Mouse (Mus musculus) thymus, adult 2 months (tissue): Measurements from ENCODE around the gene Map1b.

Experiments
- CTCF ChIP-seq: fragments of 200-500 bp; IDR thresholded peaks from 2 replicates; pipeline ENCODE4 v1.5.1; 2012; ENCODE audit warnings: mild to moderate bottlenecking, control low read depth, low read length, moderate library complexity, borderline replicate concordance; ENCODE audit not compliant: control insufficient read depth, poor library complexity, insufficient read depth; ENCODE audit errors: extremely low read depth
- POLR2A ChIP-seq: fragments of 200-500 bp; IDR thresholded peaks from 2 replicates; pipeline ENCODE4 v1.6.1; 2012; ENCODE audit warnings: mild to moderate bottlenecking, low read length, control low read depth, moderate library complexity; ENCODE audit not compliant: control insufficient read depth, poor library complexity, insufficient read depth; ENCODE audit errors: extremely low read depth

DNA sequence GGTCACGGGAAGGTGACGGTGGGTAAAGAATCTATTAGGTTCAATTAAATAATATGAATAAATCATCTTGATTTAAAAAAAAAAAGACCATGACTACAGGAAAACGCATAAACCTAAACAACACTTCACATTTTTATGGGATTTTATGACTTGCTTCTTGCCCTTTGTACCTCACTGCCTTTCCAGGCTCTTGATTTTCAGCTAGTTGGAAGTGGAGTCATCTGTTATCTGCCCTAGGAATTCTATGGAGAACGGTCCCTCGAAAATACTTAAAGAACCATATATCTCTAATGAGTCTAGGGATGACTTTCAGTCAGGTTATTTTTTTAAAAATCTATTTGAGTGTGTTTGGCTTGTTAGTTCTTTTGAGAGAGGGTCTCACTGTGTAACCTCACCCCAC is 30.5 kb upstream of the Map1b start:
- TF ChIP-seq CTCF, result no peak
- TF ChIP-seq POLR2A, result no peak
